Mouse (Mus musculus) thymus, adult 2 months (tissue): Measurements from ENCODE around the gene Flnb. TPM values are rescaled to one million over a fixed set of nuclear protein-coding genes. Genes with fewer than 3 reads are reported as not detected.

Source experiments
- DNase-seq: peaks from one replicate; pipeline ENCODE4 v3.0.0; 2021
- H3K27ac ChIP-seq: fragments of 200-500 bp; 2 replicates; pipeline ENCODE4 v1.5.1; 2012; ENCODE audit warnings: low read length, control low read depth; ENCODE audit not compliant: control insufficient read depth, insufficient read depth
- H3K27me3 ChIP-seq: fragments of 200-500 bp; 2 replicates; pipeline ENCODE4 v1.6.1; 2012; ENCODE audit warnings: mild to moderate bottlenecking, low read length, moderate library complexity, mixed read lengths; ENCODE audit not compliant: control insufficient read depth, insufficient read depth
- H3K36me3 ChIP-seq: fragments of 200-500 bp; 2 replicates; pipeline ENCODE4 v1.6.1; 2012; ENCODE audit warnings: mild to moderate bottlenecking, low read length, moderate library complexity; ENCODE audit not compliant: control insufficient read depth, insufficient read depth
- H3K4me1 ChIP-seq: fragments of 200-500 bp; replicated peaks from 2 replicates; pipeline ENCODE4 v1.6.1; 2012; ENCODE audit warnings: low read length; ENCODE audit not compliant: control insufficient read depth, insufficient read depth
- H3K4me3 ChIP-seq: fragments of 200-500 bp; 2 replicates; pipeline ENCODE4 v1.5.1; 2012; ENCODE audit warnings: mild to moderate bottlenecking, low read length, control low read depth, moderate library complexity; ENCODE audit not compliant: control insufficient read depth, insufficient read depth
- CTCF ChIP-seq: fragments of 200-500 bp; IDR thresholded peaks from 2 replicates; pipeline ENCODE4 v1.5.1; 2012; ENCODE audit warnings: mild to moderate bottlenecking, control low read depth, low read length, moderate library complexity, borderline replicate concordance; ENCODE audit not compliant: control insufficient read depth, poor library complexity, insufficient read depth; ENCODE audit errors: extremely low read depth
- POLR2A ChIP-seq: fragments of 200-500 bp; IDR thresholded peaks from 2 replicates; pipeline ENCODE4 v1.6.1; 2012; ENCODE audit warnings: mild to moderate bottlenecking, low read length, control low read depth, moderate library complexity; ENCODE audit not compliant: control insufficient read depth, poor library complexity, insufficient read depth; ENCODE audit errors: extremely low read depth
- WGBS: fragments of 180-500 bp; shearing (Covaris S2); methylation state at CpG from one replicate; pipeline ENCODE4 v1.1.7; 2018; 5-methylcytosine and 5-hydroxymethylcytosine counted together
- polyA plus RNA-seq: library from polyadenylated mRNA; depleted of rRNA; stranded (reverse); fragments of >200 nt; gene quantifications from 2 replicates; pipeline ENCODE4 v1.2.3, GENCODE M21; 2012

Gene Flnb
- polyA plus RNA-seq, 1 experiment: 26.4 TPM

- Histone ChIP-seq H3K4me3 (no peak overlapping the region), H3K27ac (no peak overlapping the region), H3K4me1 (no peaks in the 10 kb centered on the region), H3K36me3 (no peaks in the 10 kb centered on the region), H3K27me3 (no peaks in the 10 kb centered on the region)
- DNase-seq: no peak
- no peak for TF ChIP-seq POLR2A
- TF ChIP-seq CTCF: no peak
- 96% methylated on average over 8 of the region's 8 CpGs for WGBS
Observed at GRCm38 (mm10) chr14:7860525-7861154, 42.9 kb downstream of the Flnb start.

- H3K4me1 ChIP-seq: no peaks in the 10 kb centered on the region
- H3K27me3 ChIP-seq: no peaks in the 10 kb centered on the region
- no peak for DNase-seq
- no peak for TF ChIP-seq POLR2A
- H3K4me3 ChIP-seq: no peak overlapping the region
- no peaks in the 10 kb centered on the region for H3K36me3 ChIP-seq
- H3K27ac ChIP-seq: no peak overlapping the region
- 100% methylated on average over 1 of the region's 1 CpGs for WGBS
Observed at GRCm38 (mm10) chr14:7861275-7861674, 43.5 kb downstream of the Flnb start.

- TF ChIP-seq CTCF (no peak), POLR2A (no peak)
- 95% methylated on average over 2 of the region's 2 CpGs for WGBS
- DNase-seq: no peak
- H3K4me3 ChIP-seq: no peak overlapping the region
- no peak overlapping the region for H3K27ac ChIP-seq
- H3K27me3 ChIP-seq: no peaks in the 10 kb centered on the region
- H3K36me3 ChIP-seq: no peaks in the 10 kb centered on the region
- H3K4me1 ChIP-seq: no peaks in the 10 kb centered on the region
Observed at GRCm38 (mm10) chr14:7862226-7862625, 44.5 kb downstream of the Flnb start.

DNA sequence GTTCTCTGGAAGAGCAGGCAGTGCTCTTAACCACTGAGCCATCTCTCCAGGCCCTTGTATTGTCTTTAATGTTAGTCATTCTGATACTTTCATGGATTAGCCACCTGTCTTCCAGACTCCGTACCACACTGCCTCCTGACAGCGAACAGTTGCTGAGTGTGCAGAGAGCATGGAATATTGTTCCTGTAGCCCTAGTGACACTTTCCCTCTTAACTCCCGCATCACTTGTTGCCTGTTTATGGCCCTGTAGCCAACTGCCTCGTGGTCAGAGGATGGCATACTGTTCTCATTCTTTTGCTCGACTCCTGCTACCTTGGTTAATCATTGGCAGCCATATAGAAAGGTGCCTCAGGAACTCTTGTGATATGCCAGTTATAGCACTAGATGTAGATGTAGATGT is 45.4 kb downstream of the Flnb start:
- Histone ChIP-seq H3K36me3 (no peaks in the 10 kb centered on the region), H3K27me3 (no peaks in the 10 kb centered on the region), H3K4me1 (no peaks in the 10 kb centered on the region), H3K27ac (no peak overlapping the region), H3K4me3 (no peak overlapping the region)
- no peak for DNase-seq
- no peak for TF ChIP-seq POLR2A
- TF ChIP-seq CTCF: no peak
- WGBS: 93% methylated on average over 5 of the region's 5 CpGs

GRCm38 (mm10) chr14:7863871-7864505 is 46.2 kb downstream of the Flnb start:
- no peak overlapping the region for H3K27ac ChIP-seq
- TF ChIP-seq POLR2A: no peak
- TF ChIP-seq CTCF: no peak
- H3K4me1 ChIP-seq: no peaks in the 10 kb centered on the region
- DNase-seq: no peak
- H3K4me3 ChIP-seq: no peak overlapping the region
- H3K36me3 ChIP-seq: no peaks in the 10 kb centered on the region
- 96% methylated on average over 9 of the region's 9 CpGs for WGBS
- no peaks in the 10 kb centered on the region for H3K27me3 ChIP-seq

GRCm38 (mm10) chr14:7864506-7864899 is 46.7 kb downstream of the Flnb start:
- DNase-seq: no peak
- Histone ChIP-seq H3K4me1 (no peaks in the 10 kb centered on the region), H3K4me3 (no peak overlapping the region), H3K36me3 (no peaks in the 10 kb centered on the region), H3K27ac (no peak overlapping the region), H3K27me3 (no peaks in the 10 kb centered on the region)
- TF ChIP-seq CTCF (no peak), POLR2A (no peak)
- 93% methylated on average over 9 of the region's 9 CpGs for WGBS
